Mouse (Mus musculus): ENCODE results near the gene Umodl1.

The Umodl1 gene

DNA sequence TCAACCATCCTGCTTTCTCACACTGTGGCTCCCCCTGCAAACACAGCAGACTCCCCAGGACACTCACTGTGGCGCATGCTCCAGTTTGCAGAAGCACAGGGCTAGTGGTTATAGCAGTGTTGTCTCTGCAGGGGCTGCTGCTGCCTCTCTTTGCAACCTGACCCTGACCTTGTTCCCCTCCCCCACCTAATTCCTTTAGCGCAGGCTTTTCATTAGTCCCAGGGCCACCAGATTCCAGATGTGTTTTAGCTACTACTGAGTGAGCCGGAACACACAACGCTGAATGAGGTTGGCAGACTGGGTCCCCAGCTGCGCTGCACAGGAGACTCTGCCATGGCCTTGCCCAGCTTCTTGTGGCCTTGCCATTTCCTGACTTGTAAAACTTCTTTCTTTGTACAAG is 46.5 kb downstream of the Umodl1 start:
- DNase-seq: no peak

DNA sequence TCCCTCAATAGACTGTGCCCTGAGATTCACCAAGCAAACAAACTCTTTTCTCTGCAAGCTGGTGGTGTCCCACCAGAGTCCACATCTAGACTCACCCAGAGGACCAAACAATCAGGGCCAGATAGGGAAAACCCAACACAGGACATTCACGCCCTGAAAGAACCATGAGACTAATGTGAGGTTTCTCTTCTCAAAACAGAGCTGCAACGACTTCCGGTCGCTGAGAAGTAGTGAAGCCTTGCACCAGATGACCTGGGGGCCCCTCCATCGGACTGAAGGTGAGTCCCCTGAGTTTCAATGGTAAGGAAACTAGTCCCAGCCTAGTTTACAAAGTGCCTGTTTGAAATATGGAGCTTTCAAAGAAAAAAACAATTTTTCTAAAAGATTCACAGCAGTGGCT is 48.2 kb downstream of the Umodl1 start:
- DNase-seq: no peak

GRCm38 (mm10) chr17:31005284-31005683 is 50.8 kb downstream of the Umodl1 start:
- DNase-seq: no peak

GRCm38 (mm10) chr17:31007357-31007756 is 52.9 kb downstream of the Umodl1 start:
- DNase-seq: no peak

DNA sequence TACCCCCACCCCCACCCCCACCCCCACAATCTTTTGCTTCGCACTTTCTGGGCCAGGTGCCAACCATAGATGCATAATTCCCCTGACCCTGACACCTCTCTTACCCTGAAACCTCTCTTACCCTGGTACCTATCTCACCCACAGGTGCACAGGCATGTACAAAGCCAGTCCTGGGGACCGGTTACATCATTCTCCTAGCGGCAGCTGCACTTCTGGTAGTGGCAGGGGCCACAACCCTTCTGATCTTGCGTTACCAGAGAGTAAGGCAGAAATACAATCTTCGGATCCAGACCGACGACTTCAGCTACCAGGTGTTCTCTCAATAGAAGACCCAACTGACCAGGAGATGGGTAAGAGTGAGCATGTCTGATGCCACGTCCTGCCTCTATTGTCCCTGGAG is 54.0 kb downstream of the Umodl1 start:
- DNase-seq: no peak

- DNase-seq: peak; percentile 78 to 83
Observed at GRCm38 (mm10) chr17:31011551-31012394, 57.3 kb downstream of the Umodl1 start.

DNA sequence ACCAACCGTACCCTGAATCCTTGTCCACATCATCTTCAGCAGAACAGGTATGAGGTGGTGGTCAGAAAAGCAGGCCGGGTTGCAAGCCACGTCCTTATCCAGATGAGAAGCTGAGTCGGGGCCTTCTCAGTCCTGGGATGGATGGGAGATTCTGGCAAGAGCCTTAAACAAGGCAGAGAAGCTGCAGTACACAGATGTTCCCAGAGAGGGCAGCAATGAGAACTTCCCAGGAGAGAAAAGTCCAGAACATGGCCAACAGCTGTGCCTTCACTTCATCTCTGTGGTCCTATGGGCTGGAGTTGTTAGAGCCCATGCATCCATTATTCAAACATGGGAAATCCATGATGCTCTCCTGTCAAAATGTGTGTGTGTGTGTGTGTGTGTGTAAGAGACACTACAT is 63.8 kb downstream of the Umodl1 start:
- DNase-seq: peak; percentile 71 to 74

GRCm38 (mm10) chr17:31019505-31019904 is 65.1 kb downstream of the Umodl1 start:
- DNase-seq: peak; percentile 83 to 88

GRCm38 (mm10) chr17:31020078-31020477 is 65.6 kb downstream of the Umodl1 start:
- DNase-seq: peak; percentile 59 to 72

DNA sequence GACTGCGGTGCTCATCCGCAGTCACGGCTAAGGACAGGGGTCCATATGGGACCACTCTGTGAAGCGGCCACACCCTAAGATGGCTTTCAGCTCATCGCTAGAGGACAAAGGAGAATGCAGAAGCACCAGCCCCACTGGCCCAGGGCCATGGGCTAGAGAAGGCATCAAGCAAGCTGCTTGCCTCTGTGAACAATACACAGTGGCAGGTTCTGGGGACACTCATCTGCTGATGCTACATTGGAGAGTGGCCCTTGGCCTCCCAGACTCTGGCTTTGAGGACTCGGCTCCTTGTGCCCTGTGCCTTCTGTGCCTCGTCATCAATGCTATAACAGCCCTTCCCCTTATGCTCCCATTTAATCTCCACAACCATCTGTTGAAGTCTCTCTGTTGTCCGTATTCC is 66.8 kb downstream of the Umodl1 start:
- DNase-seq: peak in 1 of 2 experiments; percentile 32

- no peak for DNase-seq
Observed at GRCm38 (mm10) chr17:31024125-31024781, 69.8 kb downstream of the Umodl1 start.

DNA sequence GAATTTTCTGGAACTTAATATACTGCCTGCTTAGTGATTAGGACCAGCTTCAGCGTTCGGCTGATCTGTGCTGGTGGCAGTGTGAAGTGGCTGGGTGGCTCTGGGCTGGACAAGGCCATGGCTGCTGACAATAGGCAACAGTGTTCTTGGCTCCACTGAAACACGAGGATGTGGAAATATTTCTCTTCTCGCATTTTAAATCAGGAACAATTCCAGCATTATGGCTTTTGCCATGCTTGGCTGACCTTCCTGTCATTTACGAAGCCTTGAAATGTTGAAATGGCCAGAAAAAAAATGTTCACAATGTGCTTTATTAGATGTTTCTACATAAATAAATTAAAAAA is 70.3 kb downstream of the Umodl1 start:
- DNase-seq: no peak

DNA sequence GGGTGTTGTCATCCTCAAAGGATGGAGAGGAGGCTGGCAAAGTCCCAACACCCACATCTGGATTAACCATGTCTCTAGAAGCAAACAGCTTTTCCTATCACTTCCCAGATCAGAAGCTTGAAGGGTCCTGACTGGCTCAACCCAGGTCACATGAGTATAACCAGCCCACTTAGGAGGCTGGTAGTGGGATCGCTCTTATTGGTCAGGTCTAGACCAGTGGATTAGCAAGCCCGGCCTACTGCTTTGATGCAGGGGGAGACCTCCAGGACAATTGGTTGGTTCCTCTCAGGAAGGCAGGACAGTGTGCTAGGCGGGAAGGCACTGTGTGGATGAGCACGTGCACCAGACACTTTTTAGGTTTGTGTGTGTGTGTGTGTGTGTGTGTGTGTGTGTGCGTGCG is 72.5 kb downstream of the Umodl1 start:
- DNase-seq: no peak

- DNase-seq: no peak
Observed at GRCm38 (mm10) chr17:31027723-31028122, 73.3 kb downstream of the Umodl1 start.

- no peak for DNase-seq
Observed at GRCm38 (mm10) chr17:31028821-31029370, 74.5 kb downstream of the Umodl1 start.

DNA sequence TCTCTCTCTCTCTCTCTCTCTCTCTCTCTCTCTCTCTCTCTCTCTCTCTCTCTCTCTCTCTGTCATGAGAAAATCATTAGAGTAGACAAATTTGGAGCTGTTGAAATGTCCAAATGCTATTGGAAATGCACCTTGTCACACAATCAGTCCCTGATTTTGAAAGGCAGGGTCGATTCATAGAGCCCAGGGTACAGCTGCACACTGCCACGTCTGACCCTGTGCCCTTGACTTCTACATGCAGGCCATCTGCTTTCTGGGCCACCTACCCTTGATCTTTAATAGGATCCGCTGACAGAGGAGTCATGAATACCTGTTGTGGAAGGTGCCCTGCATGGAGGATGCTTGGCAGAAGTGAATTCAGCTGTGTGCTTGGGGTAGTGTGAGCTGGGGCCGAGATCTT is 75.0 kb downstream of the Umodl1 start:
- no peak for DNase-seq

DNA sequence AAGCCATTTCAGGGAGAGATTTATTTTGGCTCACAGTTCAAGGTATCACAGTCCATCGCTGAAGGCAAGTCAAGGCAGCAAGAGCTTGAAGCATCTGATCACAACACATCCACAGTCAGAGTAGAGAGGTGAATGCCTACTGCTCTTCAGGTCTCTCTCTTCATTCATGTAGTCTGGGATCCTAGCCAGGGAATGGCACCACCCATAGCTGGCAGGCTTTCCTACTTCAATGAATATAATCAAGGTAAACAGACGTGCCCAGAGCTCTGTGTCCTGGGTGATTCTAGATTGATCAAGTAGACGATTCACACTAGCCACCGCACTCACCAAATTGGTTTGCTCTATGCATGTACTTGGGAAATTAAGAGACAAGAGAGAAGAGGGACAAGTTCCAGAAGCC is 77.9 kb downstream of the Umodl1 start:
- DNase-seq: no peak

DNA sequence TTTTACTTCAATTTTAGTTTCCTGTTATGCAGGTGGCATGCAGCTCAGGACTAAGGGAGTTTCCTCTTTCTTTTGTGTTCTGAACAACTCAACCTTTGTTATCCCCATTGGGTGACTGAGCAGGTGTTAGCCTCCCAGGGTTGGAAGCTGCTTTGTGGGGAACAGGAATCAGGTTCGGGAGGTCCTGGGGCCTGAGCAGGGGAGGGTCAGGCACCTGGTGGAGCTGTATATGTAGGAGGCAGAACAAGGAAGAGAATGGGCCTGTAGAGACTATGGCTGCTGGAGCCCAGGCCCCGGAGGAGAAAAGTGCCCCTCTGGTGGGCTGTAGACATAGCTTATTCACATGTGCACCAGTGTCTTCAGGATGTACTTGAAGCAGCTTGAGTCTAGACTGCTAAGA is 78.8 kb downstream of the Umodl1 start:
- DNase-seq: no peak

- DNase-seq: peak; percentile 73 to 77
Observed at GRCm38 (mm10) chr17:31034165-31034564, 79.7 kb downstream of the Umodl1 start.

GRCm38 (mm10) chr17:31034674-31035356 is 80.4 kb downstream of the Umodl1 start:
- DNase-seq: peak in 1 of 2 experiments; percentile 26

- peak in 1 of 2 experiments; percentile 57 for DNase-seq
Observed at GRCm38 (mm10) chr17:31036168-31036876, 81.9 kb downstream of the Umodl1 start.

DNA sequence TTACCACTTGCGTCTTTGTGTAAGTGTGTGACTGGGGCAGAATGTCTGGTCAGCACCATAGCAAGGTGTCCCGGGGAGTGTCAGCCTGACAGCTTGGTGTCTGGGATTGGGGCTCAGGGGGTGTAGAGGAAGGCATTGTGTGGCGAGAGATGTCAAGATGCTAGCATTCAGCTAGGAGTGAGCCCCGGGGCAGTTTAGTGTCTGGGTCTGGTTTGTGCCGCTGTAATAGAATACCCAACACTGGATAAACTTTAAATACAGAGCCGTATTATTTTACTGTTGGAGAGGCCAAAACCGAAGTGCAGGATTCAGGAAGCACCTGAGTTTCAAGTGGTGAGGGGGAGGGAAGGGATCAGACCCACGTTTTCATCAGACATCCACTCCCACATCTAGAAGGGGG is 82.9 kb downstream of the Umodl1 start:
- no peak for DNase-seq

DNA sequence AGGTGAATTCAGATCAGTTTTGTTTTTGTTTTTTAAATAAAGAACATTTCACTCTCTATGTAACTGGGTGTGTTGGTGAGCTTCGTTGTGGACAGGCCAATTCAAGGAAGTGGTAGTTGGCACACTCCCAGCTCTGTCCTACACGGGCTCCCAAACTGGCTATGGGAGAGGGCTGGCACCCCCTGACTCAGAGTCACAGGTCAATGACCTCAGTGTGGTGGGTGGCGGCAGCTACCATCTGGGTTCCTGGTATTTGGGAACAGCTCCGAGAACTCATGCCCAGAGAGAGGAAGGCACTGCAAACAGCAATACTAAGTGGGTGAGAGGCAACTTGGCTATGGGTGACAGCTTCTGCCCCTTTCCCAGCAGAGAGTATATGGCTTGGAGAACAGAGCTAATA is 83.9 kb downstream of the Umodl1 start:
- DNase-seq: peak in 1 of 2 experiments; percentile 23

All from cerebellum, postnatal 10 days (tissue).